Mouse (Mus musculus): ENCODE measurements around the gene Slc1a4.

Slc1a4 gene

GRCm38 (mm10) chr11:20324006-20324405, 8.5 kb downstream of the Slc1a4 start:
- no peak for DNase-seq

DNA sequence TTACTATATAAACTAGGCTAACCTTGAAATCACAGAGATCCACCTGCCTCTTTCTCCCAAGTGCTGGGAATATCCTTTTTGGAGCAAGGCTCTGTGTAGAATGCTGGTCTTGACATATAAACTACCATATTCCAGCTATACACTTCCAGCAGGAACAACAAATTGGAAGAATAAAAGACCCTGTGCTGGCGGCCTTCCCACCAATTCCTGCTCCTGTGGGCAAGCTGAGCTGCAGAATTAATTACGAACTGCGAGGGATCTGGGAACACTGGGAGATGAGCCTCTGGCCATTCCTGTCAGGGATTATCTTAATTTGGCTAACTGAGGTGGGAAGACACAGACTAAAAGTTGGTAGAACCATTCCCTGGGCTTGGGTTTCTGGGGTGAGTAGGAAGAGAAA, 10.1 kb downstream of the Slc1a4 start:
- no peak for DNase-seq

- DNase-seq: no peak
Observed at GRCm38 (mm10) chr11:20320661-20321060, 11.9 kb downstream of the Slc1a4 start.

DNA sequence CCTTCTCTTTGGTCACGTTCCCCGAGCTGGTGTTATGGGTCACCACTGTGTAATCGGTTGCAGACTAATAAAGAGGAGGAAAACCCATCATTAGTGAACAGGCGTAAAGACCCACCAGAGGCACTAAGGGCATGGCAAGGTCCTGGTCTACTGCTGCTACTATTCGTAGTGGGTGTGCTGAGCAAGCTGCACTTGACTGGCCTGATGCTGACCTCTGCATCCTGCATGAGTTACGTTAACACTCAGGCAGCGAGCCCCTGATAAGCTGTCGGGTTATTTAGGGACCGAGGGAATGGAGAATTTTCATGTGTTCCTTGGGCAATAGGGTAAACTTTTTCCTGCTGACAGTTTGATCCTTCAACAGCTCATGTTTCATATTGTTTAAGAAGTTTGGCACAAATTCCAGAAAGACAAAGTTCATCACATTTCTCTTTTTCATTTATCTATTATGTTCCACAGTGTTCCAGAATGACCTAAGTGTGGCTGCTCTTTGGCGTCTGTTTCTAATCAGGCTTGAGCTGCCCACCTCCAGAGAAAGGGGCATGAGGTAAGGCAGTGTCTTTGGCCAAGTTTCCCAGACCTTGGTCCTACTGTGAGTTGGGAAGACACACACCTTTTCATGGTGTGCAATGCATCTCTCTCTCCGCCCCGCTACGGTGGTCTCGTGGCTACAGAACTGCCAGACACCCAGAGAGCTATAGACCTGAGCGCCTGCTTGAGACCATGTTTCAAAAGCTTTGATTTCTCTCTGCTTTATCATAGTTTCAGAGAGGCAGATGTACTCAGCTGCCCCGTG, 13.7 kb downstream of the Slc1a4 start:
- no peak for DNase-seq

DNA sequence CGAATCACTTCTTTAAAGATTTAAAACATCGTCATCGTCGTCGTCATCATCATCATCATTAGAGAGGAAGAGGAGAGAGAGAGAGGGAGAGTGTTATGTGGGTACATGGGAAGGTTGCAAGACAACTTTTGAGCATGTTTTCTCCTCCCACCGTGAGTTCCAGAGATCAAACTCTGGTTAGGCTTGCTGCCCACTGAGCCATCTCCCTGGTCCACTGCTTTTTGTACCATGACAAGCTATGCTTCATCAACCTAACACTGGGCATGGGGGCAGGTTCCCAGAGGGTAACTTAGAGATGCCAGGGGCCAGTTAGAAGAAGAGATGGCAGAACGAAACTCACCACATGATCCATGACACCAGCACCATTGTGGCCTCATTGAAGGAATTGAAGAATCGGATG, 18.9 kb downstream of the Slc1a4 start:
- DNase-seq: no peak

DNA sequence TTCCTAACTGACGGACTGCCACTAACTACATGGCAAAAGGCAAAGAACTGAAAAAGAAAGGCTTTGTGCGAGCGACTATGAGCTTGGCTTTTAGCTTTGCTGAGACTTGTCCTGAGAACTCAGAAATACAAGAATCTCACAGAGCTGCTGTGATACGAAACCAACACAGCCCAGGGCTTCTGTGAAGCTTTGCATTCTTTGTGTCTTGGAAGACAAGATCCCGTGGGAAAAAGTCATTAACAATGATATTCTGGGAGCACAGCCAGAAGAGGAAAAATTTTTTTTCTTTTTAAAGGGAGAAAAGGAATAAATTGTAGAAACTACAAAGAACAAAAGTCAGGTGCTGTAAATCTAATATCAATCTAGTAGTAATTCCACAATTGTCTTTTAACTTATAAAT, 23.5 kb downstream of the Slc1a4 start:
- no peak for DNase-seq

GRCm38 (mm10) chr11:20307409-20307808, 25.1 kb downstream of the Slc1a4 start:
- DNase-seq: no peak

DNA sequence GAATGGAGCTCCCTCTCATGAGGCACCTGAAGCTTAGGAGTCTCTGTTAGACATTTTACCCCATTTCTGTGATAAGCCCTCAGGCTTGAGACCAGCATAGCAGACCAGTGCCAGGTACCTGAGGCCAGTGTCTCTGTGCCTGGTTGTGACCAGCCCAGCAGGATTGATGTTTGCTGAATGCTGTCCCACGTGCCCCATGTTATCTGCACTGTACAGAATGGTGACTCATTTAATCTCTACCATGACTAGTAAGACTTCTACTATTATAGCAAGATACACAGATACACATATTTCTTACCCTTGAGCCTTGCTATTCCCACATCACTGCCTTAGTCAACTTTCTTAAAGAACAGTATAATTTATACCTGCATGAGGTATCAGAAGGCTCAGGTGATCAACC, 26.9 kb downstream of the Slc1a4 start:
- no peak for DNase-seq

DNA sequence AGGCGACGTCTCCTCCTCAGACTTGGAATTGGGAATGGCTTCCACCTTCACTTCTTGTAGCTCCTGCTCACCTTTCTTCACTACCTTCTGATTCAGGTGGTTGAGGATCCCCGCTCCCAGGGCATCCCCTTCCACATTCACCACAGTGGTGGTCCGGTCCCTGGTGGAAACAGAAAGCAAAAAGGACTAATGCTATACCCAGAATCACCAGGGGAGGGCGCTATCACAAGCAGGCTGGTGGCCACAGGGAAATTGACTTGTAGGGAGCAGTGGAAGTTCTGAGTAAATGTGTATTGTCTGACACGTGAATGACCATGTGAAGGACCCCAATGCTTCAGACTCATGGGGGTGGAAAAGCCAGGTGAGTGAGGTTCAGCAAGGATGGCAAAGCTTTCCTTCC, 28.2 kb downstream of the Slc1a4 start:
- no peak for DNase-seq

- DNase-seq: no peak
Observed at GRCm38 (mm10) chr11:20301332-20301731, 31.2 kb downstream of the Slc1a4 start.

DNA sequence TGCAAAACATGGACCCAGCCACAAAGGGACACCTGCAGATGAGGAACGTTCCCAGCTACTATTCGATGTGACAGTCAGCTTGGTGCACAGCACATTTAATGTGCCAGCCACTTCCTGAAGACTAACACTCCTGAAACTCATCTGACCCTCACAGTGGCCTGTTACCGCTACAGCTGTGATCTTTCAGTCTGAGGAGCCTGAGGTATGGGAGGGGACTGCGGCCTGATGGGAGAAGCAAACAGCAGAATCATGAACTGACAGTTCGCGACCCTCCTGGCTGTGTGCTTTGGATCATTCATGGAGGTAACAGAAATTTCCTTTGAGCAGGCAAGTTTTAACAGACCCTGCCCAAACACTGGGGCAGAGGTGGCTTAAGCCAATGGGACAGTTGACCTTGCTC, 31.7 kb downstream of the Slc1a4 start:
- no peak for DNase-seq

DNA sequence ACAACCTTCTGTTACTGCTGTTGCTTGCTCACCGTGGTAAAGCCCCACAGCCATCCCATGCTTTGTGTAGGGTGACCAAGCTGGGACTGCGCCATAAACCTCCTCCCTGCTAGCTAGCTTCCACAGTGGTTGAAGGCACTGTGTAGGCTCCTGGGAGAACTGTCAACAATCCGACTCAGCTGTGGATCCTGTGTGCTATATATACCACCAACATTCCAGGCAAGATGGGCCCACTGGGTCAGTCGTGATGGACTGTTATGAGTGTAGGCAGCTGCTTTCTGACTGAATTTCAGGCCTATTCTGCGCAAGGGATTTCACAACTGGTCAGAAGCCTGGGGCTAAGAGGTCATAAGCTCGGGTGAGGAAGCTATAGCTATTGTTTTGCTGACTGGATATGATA, 32.6 kb downstream of the Slc1a4 start:
- DNase-seq: no peak

DNA sequence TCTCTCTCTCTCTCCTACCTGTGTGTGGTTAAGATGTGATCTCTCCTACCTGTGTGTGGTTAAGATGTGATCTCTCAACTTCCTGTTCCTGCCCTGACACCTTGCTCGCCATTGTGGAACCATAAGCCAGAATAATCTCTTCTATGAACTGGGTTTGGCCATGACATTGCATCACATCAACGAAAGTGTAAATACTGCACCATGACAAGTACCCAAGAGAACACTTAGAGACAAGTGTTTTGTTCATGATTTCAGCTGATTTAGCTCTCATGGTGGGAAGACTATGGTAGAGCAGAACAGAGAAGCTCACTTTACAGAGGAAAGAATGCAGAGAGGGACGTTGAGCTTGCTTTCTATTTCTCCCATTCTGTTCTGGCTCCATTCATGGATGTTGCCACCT, 48.0 kb downstream of the Slc1a4 start:
- DNase-seq: no peak

GRCm38 (mm10) chr11:20282601-20283219, 49.8 kb downstream of the Slc1a4 start:
- no peak for DNase-seq

GRCm38 (mm10) chr11:20280982-20281381, 51.5 kb downstream of the Slc1a4 start:
- DNase-seq: no peak

GRCm38 (mm10) chr11:20278702-20279101, 53.8 kb downstream of the Slc1a4 start:
- no peak for DNase-seq

GRCm38 (mm10) chr11:20277106-20277505, 55.4 kb downstream of the Slc1a4 start:
- no peak for DNase-seq

- DNase-seq: no peak
Observed at GRCm38 (mm10) chr11:20275974-20276373, 56.5 kb downstream of the Slc1a4 start.

DNA sequence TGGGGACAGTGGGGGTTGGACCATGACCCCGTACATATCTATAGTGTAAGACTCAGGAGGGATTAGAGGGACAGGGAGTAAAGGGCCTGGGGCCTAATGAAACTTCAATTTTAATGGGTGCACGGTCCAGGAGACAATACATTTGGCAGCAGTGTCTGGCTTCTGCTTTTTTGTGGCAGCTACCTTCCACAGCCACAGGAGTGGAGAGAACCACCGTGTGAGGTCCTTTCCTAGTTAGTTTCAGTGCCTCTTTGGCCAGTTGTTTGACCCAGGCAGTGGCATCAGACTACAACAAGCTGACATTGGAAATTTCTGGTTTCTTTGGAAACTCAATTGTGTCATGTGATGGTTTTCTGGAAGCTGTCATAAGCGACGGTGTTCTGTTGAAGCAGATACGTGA, 62.6 kb downstream of the Slc1a4 start:
- DNase-seq: no peak

- no peak for DNase-seq
Observed at GRCm38 (mm10) chr11:20262628-20263380, 69.7 kb downstream of the Slc1a4 start.

DNA sequence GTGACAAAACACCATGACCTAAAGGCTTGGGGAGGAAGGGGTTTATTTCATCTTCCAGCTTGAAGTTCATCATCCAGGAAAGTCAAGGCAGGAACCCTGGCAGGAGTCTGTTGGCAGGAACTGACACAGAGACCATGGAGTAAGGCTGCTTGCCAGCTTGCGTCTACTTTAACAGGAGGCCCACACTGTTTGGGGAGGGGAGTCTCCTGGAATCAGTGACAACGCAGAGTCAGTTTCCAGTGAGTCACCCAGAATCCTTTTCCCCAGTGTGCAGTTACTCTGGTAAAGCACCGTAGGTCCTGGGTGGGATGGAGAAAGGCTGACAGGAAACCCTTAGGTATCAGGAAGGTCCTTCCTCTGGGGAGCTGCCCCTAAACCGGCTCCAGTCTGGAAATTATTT, 77.7 kb downstream of the Slc1a4 start:
- DNase-seq: no peak

DNA sequence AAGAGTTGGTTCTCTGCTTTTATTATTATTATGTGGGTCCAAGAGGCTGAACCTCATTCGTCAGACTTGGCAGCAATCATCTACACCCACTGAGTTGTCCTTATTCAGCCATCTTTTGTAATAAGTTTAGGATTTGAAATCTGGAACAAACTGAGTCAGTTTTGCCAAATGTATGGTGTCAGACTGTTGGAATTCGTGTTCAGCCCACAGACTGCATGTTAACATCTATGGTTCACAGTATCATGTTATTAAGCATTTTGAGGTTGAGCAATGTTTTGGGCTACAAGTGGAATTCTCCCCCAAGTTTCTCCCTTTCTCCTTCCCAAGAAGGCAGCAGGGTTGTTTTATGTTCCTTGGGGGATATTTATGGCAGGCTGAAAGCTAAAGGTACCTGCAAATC, 79.4 kb downstream of the Slc1a4 start:
- no peak for DNase-seq
